Mouse (Mus musculus) left cerebral cortex, postnatal 25 days (tissue): ENCODE data around the gene Cpne4. TPM values are rescaled to one million over a fixed set of nuclear protein-coding genes. Genes with fewer than 3 reads are reported as not detected.

Source experiments
- DNase-seq, 2 experiments: peaks; one replicate each; pipeline ENCODE4 v3.0.0; 2022; ENCODE audit warnings: low spot score in 2 of 2, mixed read lengths in 1 of 2
- intact Hi-C: fragments of 180-260 bp; cut with DNase I; formaldehyde crosslinking; loops from one replicate; pipeline ENCODE4 v1.15.1; 2025
- total RNA-seq, 2 experiments: library from RNA; stranded (reverse); gene quantifications; 2 replicates each; pipeline ENCODE4 v1.2.3; 2021

Gene Cpne4
- total RNA-seq, 2 experiments from 2014 or later, result 70.1 to 74.2 TPM

DNA sequence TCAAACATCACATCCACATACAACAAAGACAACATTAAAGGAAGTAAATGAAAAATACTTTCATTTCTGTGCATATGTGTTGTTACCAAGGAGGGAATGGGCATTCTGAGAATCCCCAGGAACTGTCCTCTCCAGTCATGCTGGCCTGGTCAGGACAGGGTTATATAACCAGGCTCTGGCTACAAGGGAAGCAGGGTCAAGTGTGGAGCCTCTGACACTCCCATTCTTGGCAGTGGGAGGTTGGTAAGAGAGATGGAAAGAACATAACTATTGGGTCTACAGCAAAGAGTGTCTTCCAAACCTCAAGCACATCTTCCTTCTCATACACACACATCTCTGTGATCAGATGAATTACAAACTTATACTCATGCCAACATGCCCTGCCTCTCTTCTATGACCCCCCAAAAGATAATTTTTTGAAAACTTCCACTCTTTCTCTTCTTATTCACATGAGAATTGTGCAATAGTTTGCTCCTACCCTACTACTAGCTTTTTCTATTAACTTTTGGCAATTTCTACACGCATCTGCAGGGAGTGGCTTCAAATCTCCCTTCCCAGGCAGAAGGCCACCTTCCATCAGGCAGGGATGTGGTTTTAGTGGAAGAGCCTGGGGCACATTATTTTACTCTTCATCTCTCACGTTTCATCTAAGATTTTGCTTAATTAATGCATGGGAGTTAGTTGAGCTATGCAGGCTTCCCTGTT lies 298.3 kb downstream of the Cpne4 start:
- DNase-seq, result no peak
- intact Hi-C loops, result no loop called here

DNA sequence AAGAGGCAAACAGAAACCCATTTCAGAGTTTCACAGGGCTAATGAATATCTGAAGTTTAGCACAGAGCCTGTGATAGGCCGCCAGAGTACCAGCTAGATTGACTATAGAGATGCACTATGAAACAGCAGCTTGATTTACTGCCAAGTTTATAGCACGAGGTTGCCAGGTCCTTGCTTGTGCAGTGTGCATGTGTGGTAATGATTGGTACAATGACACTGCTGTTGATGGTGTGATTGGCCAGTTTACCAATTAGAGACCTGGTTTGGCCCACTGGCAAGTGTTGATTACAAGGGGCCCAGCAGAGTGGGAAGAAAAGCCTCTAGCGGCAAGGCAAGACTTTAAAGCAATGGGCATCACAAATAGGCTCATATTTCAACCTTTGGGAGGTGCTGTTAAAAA lies 306.6 kb downstream of the Cpne4 start:
- intact Hi-C loops, result no loop called here
- no peak for DNase-seq

DNA sequence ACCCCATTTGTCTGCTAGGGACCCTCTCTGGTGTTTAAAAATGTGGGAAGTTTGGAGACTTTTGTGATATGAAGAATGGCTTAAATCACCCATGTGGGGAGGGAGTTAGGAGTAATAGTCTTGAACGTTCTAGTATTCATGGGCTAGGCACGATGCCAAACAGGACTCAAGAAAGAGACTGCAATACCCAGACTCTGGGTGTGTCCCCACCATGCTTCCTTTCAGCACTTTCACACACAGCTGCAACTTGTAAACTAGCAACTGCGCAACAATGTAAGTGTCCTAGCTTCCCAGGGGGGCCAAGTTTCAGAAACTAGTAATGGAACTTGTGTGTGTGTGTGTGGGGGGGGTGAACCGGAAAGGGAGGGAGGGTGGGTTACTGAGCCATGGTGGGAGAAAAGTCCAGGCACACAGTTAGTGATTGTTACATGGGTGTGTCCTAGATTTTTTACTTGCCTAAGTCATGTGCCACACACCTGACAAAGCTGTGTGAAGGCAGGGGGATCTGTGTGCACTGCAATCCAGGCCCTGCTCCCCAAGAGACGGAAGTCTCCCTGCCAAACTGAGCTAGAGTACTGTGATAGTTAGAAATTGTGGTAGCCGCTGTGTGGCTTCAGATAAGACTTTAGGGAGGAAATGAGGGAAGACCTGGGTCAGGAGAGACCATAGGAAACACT lies 307.3 kb downstream of the Cpne4 start:
- DNase-seq, result no peak
- intact Hi-C loops, result no loop called here

DNA sequence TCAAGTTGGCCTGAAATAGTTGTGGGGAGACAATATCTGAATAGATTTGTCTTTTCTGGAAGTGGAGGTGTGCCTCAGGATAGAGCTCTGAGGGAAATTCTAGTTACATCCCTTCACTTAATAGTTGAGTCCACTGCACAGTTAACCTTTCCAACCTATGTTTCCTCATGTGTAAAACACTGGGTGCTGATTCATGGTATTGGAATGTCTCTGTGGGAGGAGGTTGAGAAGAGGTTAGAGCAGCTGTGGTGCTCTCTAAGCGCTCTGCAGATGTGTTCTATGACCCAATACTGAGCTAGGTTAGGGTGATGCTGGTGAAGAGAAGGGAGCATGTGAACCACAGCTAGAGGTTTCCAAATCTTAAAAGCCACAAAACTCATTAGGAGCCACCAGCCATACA lies 318.7 kb downstream of the Cpne4 start:
- intact Hi-C loops, result no loop called here
- DNase-seq, result no peak

DNA sequence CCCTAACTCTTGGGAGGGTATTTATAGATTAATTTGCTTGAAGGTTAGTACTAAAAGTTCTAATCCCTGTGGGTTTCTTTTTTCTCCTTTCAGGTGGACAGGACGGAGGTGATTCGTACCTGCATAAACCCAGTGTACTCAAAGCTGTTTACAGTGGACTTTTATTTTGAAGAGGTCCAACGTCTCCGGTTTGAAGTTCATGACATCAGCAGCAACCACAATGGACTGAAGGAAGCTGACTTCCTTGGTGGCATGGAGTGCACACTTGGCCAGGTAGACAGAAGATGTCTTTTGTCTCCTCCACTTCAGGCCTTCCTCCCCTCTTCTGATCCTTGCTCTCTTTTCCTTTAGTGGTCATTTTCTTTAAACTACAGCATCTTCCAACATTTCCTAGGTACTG lies 325.5 kb downstream of the Cpne4 start:
- no peak for DNase-seq
- intact Hi-C loops, result no loop called here

DNA sequence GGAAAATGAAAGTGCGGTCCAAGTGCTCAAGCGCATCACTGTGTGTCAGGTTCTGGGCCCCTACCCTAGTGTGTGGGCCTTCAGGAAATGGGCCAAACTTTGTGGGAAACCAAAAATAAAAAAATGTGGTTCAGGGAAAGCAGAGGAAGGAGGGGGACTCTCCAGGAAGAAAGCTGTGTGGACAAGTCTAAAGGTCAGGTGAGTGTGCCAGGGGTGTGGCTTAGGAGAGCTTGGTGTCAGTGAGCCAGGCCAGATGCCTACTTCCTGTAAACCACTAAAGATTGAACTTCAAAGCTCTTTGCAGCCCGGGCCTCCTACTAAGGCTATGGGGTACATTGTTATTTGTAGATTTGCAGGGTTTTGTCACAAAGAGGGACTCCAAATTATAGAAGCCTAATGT lies 327.1 kb downstream of the Cpne4 start:
- DNase-seq, result peak in 1 of 2 experiments; percentile 11
- intact Hi-C loops, result no loop called here

DNA sequence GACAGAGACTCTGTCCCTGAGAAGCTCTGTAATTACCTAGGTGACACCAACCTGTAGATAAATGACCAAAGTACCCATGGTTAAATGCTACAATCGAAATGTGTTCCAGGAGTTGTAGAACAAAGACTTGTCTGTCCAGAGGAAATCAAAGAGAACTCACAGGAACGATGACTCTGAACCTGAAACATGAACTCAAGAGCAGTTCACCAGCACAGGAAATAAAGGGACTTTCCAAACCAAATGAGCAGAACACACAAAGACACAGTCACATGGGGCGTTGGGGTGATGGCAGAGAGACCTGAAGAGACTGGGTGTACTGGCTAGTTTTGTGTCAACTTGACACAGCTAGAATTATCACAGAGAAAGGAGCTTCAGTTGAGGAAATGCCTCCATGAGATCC lies 329.9 kb downstream of the Cpne4 start:
- DNase-seq, result no peak
- intact Hi-C loops, result no loop called here

DNA sequence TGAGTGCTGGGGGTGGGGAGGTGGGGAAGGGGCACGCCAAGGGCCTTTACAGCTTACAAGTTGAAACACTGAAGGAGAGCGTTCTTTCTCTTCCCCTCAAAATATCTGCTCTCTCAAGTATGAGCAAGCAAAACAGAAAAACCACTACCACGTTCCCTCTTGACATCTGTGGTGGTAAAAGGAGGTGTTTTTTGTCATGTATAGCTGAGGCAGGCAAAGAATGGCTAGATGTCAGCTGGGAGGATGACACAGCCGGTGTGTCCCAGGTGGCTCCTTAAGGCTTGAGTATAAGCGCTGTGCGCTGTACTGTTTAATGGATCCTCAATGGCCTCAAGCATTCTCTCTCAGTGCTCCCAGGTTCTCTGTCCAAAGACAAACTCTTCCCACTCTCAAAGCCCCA lies 331.5 kb downstream of the Cpne4 start:
- no peak for DNase-seq
- intact Hi-C loops, result no loop called here

DNA sequence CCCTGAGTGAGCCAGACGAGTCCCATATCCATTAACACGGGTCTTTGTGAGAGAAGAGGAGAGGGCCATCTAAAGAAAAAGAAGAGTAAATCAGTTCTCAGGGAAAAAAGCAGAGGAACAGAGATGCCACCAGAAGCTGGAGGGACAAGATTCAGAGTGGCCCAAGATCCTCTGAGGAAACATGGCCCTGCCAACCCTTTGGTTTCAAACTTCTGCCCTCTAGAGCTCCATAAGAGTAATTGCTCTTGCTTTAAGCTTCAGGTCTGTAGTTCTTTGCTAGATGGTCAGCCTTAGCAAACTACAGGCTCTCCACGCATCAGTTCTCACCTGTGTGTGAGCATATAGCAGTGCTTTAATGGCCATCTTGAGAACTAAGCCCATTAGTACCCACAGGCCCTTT lies 343.4 kb downstream of the Cpne4 start:
- DNase-seq, result no peak
- intact Hi-C loops, result no loop called here

DNA sequence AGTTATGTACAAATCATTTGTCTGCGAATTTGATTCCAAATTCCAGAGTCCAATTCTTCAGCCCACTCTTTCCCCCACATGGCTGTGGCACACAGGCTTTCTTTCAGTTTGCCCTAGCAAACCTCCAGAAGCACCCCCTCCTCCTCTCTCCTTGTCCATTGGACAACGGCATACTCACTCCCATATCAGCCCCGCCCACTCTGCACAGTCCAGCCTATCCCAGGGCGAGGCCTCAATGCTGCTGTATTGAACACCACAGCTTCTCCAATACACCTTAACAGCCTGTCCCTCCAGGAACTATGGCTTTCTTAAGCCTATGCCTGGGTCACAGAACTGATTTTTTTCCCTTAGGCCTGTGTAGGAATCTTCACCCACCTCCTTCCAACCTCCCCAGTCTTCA lies 348.3 kb downstream of the Cpne4 start:
- no peak for DNase-seq
- intact Hi-C loops, result no loop called here

DNA sequence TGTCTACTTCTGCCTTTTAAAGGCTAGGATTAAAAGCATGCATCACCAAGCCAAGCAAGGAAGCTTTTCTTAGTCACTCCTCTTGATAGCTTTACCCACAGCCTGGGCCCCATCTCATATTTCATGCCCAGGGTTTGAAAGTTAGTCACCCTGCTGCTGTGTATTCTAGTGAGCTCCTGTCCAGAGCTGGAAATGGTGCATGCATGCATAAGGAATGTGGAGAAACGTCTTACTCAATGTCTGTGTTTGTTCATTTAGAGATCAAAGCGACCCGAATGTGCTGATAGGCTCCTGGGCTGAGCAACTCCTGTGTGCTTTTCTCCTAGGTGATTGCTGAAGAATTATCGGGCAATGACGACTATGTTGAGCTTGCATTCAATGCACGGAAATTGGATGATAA lies 354.0 kb downstream of the Cpne4 start:
- intact Hi-C loops, result no loop called here
- DNase-seq, result no peak

DNA sequence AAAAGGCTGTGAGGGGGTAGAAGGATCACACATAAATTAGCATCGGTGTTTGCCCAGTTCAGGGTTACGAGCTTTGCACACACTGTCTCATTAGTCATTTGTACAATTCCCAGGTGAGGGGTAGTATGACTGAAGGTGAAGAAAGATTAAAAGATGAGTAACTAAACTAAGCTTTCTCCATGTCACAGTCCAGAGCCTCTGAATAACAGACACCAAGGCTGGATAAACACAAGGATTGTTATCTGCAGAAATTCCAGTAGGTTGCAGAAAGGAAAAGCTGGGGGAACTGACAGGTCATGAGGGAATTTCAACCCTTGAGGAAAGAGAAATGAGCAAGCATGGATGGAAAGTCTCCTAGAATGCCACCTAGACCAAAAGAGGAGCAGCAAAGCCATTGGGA lies 354.7 kb downstream of the Cpne4 start:
- DNase-seq, result no peak
- intact Hi-C loops, result no loop called here

DNA sequence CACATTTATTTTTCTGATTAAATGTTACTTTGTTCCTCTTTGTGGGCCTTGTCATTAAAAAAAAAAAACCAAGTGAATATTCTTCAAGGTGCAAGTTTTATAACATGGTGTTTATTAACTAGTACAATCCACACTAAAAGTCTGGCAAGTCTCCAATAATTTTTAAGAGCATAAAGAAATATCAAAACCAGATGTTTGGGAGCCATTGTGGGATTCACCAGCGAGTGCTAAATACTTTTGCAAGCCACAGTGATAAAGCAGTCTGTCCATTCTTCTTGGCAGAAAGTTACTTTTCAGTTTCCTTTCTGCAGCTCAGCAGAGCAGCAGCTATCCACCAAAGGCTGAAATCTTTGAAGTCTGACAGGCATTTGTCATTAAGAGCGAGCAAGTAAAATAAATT lies 365.6 kb downstream of the Cpne4 start:
- DNase-seq, result no peak
- intact Hi-C loops, result no loop called here

DNA sequence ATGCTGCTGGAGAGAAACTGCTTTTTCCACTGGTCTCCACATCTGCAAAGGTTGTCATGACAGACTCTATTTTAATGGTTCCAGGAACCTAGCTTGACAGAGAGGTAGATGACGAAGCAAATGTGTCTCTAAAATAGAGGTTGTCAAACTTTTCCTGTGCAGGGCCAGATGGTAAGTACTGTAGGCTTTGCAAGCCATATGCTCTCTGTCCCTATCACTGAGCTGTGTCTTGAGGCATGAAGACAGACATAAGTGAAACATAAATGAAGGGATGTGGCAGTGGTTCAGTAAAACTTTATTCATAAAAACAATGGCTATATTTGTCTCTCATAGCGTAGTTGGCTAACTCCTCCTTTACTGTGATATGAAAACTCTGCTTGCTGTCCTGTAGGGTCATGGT lies 366.2 kb downstream of the Cpne4 start:
- intact Hi-C loops, result no loop called here
- DNase-seq, result peak in 1 of 2 experiments; percentile 58

DNA sequence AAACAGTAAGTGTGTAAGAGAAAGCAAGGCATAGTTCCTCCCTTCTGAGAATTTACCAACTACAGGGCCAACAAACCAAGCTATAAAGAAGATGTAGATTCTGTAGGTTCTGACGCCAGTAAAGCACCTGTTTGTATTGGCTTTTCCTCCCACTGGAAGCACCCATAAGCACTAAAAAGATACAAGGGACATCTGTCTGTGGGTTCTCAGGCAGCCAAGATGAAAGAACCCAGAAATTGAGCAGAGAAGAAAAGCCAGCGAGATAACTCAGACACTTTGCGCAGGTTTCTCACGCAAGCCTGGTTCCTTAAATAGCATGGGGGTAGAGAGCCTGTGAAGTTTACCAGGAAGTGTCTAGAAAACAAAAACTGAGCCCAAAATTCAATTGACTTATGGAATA lies 374.1 kb downstream of the Cpne4 start:
- intact Hi-C loops, result no loop called here
- DNase-seq, result peak in 1 of 2 experiments; percentile 70

DNA sequence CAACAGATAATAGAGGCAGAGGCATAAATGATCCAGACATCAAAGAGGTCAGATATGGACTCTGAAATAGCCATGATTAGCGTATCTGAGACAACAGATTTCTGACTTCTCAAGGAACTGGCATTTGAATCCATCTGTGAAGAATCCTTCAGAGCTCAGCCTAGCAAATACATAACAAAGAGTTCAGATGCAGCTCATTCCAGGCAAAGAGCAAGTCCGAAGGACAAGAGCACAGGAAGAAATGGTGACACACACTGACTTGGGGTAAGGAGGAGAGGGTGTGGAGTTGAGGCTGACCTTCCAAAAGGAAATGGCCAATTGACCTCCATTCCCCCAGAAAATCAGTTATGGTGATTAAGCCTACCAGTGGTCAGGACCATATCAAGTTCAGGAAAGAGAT lies 375.0 kb downstream of the Cpne4 start:
- no peak for DNase-seq
- intact Hi-C loops, result no loop called here

DNA sequence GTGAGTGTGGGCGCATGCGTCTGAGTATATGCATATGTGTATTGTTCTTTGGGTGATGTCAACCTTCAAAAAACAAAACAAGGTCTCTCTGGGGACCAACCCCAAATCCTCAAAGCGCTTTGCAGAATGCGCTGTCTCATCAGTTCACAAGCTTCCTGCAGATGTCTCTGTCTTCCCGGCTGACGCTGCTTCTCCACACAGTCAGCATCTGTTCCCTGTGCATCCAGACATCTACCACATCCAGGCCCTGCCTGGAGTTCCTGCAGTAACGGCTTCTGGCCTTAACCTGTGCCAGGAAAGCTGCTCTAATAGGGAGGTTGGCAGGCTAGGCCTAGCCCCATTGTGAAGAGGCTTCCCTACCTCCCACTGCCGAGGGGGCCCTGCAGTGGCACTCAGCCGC lies 381.7 kb downstream of the Cpne4 start:
- peak in 1 of 2 experiments; percentile 37 for DNase-seq
- intact Hi-C loops, result no loop called here

DNA sequence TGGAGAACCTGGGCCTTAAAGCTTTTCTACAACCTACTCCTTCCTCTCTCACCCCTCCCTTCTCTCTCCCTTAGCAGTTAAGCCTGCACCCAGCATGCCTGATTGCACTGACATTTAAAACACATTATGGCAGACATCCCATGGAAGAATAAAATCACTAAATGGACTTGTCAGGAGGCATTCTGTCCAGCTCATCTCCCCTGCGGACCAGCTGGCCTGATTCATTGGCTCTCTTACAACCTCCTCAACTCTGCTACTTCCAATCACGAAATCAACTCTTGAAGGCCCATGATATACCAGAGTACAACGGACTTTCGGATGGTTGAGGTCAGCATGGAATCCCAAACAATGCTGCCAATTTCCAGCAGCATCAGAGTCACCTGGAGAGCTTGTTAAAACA lies 393.3 kb downstream of the Cpne4 start:
- no peak for DNase-seq
- intact Hi-C loops, result no loop called here

DNA sequence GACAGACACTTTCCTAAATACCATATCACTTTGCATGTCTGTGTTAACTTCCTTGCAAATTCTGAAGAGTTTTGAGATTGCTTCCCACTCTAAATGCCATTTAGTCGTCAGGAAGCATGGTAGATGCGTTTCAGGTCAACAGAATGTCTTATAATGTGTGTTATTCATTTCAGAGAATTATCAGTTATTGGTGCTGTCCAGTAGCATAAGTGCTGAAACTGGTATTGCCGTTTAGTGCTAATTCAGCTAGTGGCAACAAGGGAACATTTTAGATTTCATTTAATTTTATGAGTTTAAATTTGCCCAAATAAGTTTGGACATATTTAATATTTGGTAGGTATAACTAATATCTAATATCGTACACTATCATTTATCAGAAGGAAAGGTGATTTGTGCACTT lies 403.5 kb downstream of the Cpne4 start:
- intact Hi-C loops, result no loop called here
- DNase-seq, result no peak

DNA sequence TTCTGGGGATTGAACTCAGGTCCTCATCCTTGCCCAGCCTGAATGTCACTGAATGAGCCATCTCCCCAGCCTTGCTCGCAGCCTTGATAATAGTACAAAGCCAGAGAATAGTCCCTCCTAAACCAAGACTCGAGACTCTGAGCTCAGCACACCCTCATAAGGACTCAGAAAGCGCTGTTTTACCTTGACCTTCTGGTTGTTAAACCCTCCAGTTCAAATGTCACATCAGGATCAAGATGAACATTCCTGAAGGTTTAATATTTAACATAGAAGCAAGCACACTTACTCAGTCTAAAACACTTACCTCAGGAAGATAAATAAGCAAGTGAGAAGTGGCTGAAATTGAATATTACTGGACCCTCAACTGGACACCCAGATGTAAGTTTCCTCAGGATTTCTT lies 405.1 kb downstream of the Cpne4 start:
- DNase-seq, result no peak
- intact Hi-C loops, result no loop called here

DNA sequence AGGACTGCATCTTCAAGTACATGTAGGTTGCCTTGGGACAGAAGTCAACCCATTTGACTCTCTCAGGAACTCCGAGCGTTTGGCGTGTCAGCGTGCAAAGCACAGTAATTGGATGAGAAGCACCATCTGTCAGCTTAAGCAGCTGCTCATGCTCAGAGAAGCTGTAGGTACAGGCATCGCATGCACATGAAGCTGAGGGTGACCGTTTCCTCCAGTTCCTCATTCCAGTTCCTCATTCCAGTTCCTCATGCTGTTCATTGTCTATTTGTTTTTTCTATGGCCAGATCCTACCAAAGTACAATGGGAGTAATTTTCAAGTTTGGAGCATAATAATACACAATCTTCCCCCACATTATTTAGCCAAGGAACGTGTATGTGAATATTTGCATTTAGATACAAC lies 425.7 kb downstream of the Cpne4 start:
- DNase-seq, result peak in 1 of 2 experiments; percentile 1
- intact Hi-C loops, result no loop called here
